In genomic region chr14:75883873-75884272, GRCm38 (mm10) we compare ENCODE assay signal across 31 mouse cellular contexts.
"Had no signal": no experiment of that assay in that cellular context is flagged by ENCODE, and none has a peak within 500 bp of the region (broad histone marks: within the 10 kb centered on the region; RNA-seq: fewer than 3 reads in every experiment).

No protein-coding gene starts in this region.

- H3K27ac ChIP-seq: limb, embryonic 10.5 days; limb, embryonic 12.5 days; limb, embryonic 13.5 days; limb, embryonic 15.5 days; liver, embryonic 12.5 days; liver, embryonic 13.5 days; liver, embryonic 14.5 days; liver, embryonic 15.5 days; lung, embryonic 15.5 days; macrophage; midbrain, embryonic 12.5 days; midbrain, embryonic 15.5 days; neural tube, embryonic 12.5 days; neural tube, embryonic 13.5 days had no signal

- H3K27me3 ChIP-seq: limb, embryonic 12.5 days; limb, embryonic 13.5 days; limb, embryonic 15.5 days; liver, embryonic 13.5 days; liver, embryonic 15.5 days; lung, embryonic 15.5 days; megakaryocyte, embryonic 14.5 days; midbrain, embryonic 12.5 days; midbrain, embryonic 15.5 days; neural tube, embryonic 12.5 days; neural tube, embryonic 13.5 days had no signal

- DNase-seq: left cerebral cortex, postnatal 4 days; liver; liver, embryonic 13.5 days; liver, postnatal 0 days; lung, adult 18-20 months; lung, adult 2 months; lung, embryonic 14.5 days; lung, postnatal 10 days; lung, postnatal 14 days; lung, postnatal 36 days; lung, postnatal 4 days; midbrain, embryonic 14.5 days had no signal

- H3K9ac ChIP-seq: limb, embryonic 12.5 days; limb, embryonic 13.5 days; limb, embryonic 15.5 days; liver, embryonic 12.5 days; liver, embryonic 13.5 days; liver, embryonic 14.5 days; liver, embryonic 15.5 days; liver, postnatal 0 days; lung, embryonic 14.5 days; lung, embryonic 15.5 days; midbrain, embryonic 12.5 days; midbrain, embryonic 15.5 days; neural tube, embryonic 12.5 days; neural tube, embryonic 13.5 days had no signal

- H3K4me1 ChIP-seq: limb, embryonic 13.5 days; limb, embryonic 15.5 days; liver, embryonic 12.5 days; liver, embryonic 13.5 days; liver, embryonic 15.5 days; lung, embryonic 15.5 days; megakaryocyte, embryonic 14.5 days had no signal

- ATAC-seq: liver, embryonic 12.5 days; liver, postnatal 0 days; lung, postnatal 0 days; midbrain, embryonic 15.5 days; midbrain, embryonic 16.5 days had no signal

- H3K4me2 ChIP-seq: limb, embryonic 12.5 days; limb, embryonic 13.5 days; limb, embryonic 15.5 days; liver, embryonic 11.5 days; liver, embryonic 12.5 days; liver, embryonic 13.5 days; liver, embryonic 15.5 days; lung, embryonic 14.5 days; lung, embryonic 15.5 days; midbrain, embryonic 11.5 days; midbrain, embryonic 12.5 days; midbrain, embryonic 15.5 days; neural tube, embryonic 12.5 days; neural tube, embryonic 13.5 days had no signal

- H3K4me3 ChIP-seq: limb, embryonic 10.5 days; limb, embryonic 12.5 days; limb, embryonic 13.5 days; limb, embryonic 15.5 days; liver, embryonic 12.5 days; liver, embryonic 13.5 days; liver, embryonic 15.5 days; lung, embryonic 15.5 days; megakaryocyte, embryonic 14.5 days; midbrain, embryonic 12.5 days; midbrain, embryonic 15.5 days; myocyte; neural tube, embryonic 12.5 days; neural tube, embryonic 13.5 days had no signal

- H3K9me3 ChIP-seq: limb, embryonic 10.5 days; limb, embryonic 12.5 days; limb, embryonic 13.5 days; limb, embryonic 15.5 days; liver, embryonic 12.5 days; liver, embryonic 13.5 days; liver, embryonic 15.5 days; lung, embryonic 15.5 days; megakaryocyte, embryonic 14.5 days; midbrain, embryonic 12.5 days; midbrain, embryonic 15.5 days; neural tube, embryonic 12.5 days; neural tube, embryonic 13.5 days had no signal

- H3K36me3 ChIP-seq: limb, embryonic 10.5 days; limb, embryonic 12.5 days; limb, embryonic 13.5 days; limb, embryonic 15.5 days; liver, embryonic 12.5 days; liver, embryonic 13.5 days; liver, embryonic 15.5 days; lung, embryonic 15.5 days; midbrain, embryonic 12.5 days; midbrain, embryonic 15.5 days; neural tube, embryonic 12.5 days; neural tube, embryonic 13.5 days had no signal
